Mouse (Mus musculus) CH12.LX (cell line): ENCODE results near the gene Lrrc3c. TPM values are rescaled to one million over a fixed set of nuclear protein-coding genes. Genes with fewer than 3 reads are reported as not detected.

Source experiments
- DNase-seq: peaks from one replicate; pipeline ENCODE4 v3.0.0-alpha.2; 2013; ENCODE audit errors: extremely low read depth
- H3K27ac ChIP-seq: 2 replicates; pipeline ENCODE4 v1.5.1; 2012; ENCODE audit warnings: low read depth, mild to moderate bottlenecking, control low read depth, moderate library complexity; ENCODE audit not compliant: insufficient read depth
- H3K27me3 ChIP-seq: replicated peaks from 2 replicates; pipeline ENCODE3; 2012; ENCODE audit warnings: inconsistent platforms
- H3K36me3 ChIP-seq, 2 experiments: replicated peaks in 1 of 2; 2 replicates each; pipeline versions ENCODE3 to v1.6.1; 2012; ENCODE audit warnings: inconsistent platforms in 1 of 2, low read length in 1 of 2, mild to moderate bottlenecking in 1 of 2, mixed read lengths in 1 of 2, moderate library complexity in 1 of 2; ENCODE audit not compliant: control insufficient read depth in 1 of 2, insufficient read depth in 1 of 2
- H3K4me1 ChIP-seq, 2 experiments: 2 replicates each; pipeline ENCODE4 v1.6.1; 2012; ENCODE audit warnings: inconsistent platforms in 1 of 2, moderate library complexity in 1 of 2; ENCODE audit not compliant: insufficient read depth in 2 of 2, control insufficient read depth in 1 of 2
- H3K4me2 ChIP-seq: 2 replicates; pipeline ENCODE4 v1.6.1; 2012; ENCODE audit warnings: low read depth, mild to moderate bottlenecking, control low read depth; ENCODE audit not compliant: poor library complexity, insufficient read depth, severe bottlenecking
- H3K4me3 ChIP-seq, 3 experiments: fragments of 150-350 bp in 1 of 3; sonication (generic) in 1 of 3; replicated peaks in 1 of 3; 2 replicates each; pipeline versions ENCODE3 to v1.5.1; 2011 to 2012; ENCODE audit warnings: low read depth in 2 of 3, low read length in 2 of 3, mild to moderate bottlenecking in 2 of 3, moderate library complexity in 2 of 3, control low read depth in 1 of 3, improper control_type of control experiment in 1 of 3, inconsistent platforms in 1 of 3, mixed read lengths in 1 of 3; ENCODE audit not compliant: poor library complexity in 1 of 3
- H3K79me2 ChIP-seq: replicated peaks from 2 replicates; pipeline ENCODE4 v1.6.1; 2012; ENCODE audit warnings: mild to moderate bottlenecking, moderate library complexity; ENCODE audit not compliant: control insufficient read depth, poor library complexity, insufficient read depth, severe bottlenecking; ENCODE audit errors: extremely low read depth
- H3K9ac ChIP-seq: 2 replicates; pipeline ENCODE4 v1.6.1; 2012; ENCODE audit warnings: low read depth, mild to moderate bottlenecking, control low read depth, moderate library complexity; ENCODE audit not compliant: insufficient read depth
- H3K9me3 ChIP-seq: replicated peaks from 2 replicates; pipeline ENCODE3; 2012; ENCODE audit warnings: low read length, inconsistent platforms, mixed read lengths
- BHLHE40 ChIP-seq: IDR thresholded peaks from 2 replicates; pipeline ENCODE4 v1.6.1; 2011; ENCODE audit warnings: mild to moderate bottlenecking, low read depth, low read length, improper control_type of control experiment
- CHD1 ChIP-seq: IDR thresholded peaks from 2 replicates; pipeline ENCODE4 v1.6.1; 2012; ENCODE audit warnings: low read depth, low read length, improper control_type of control experiment, inconsistent platforms
- CHD2 ChIP-seq: IDR thresholded peaks from 2 replicates; pipeline ENCODE4 v1.6.1; 2011; ENCODE audit warnings: low read length, improper control_type of control experiment
- CTCF ChIP-seq, 2 experiments: IDR thresholded peaks in 1 of 2; conservative IDR thresholded peaks in 1 of 2; 2 replicates each; pipeline ENCODE4 v1.5.1; 2011 to 2012; ENCODE audit warnings: low read depth in 2 of 2, low read length in 2 of 2, improper control_type of control experiment in 1 of 2, inconsistent platforms in 1 of 2, mild to moderate bottlenecking in 1 of 2, moderate library complexity in 1 of 2
- E2F4 ChIP-seq: IDR thresholded peaks from 2 replicates; pipeline ENCODE4 v1.6.1; 2011; ENCODE audit warnings: low read depth, low read length, improper control_type of control experiment; ENCODE audit not compliant: insufficient replicate concordance
- ELF1 ChIP-seq: IDR thresholded peaks from 2 replicates; pipeline ENCODE4 v1.6.1; 2014; ENCODE audit warnings: low read depth, mild to moderate bottlenecking, inconsistent platforms, low read length, improper control_type of control experiment
- EP300 ChIP-seq: IDR thresholded peaks from 2 replicates; pipeline ENCODE4 v1.6.1; 2011; ENCODE audit warnings: low read length, improper control_type of control experiment
- ETS1 ChIP-seq: conservative IDR thresholded peaks from 2 replicates; pipeline ENCODE4 v1.6.1; 2012; ENCODE audit warnings: low read depth, mild to moderate bottlenecking, inconsistent platforms, low read length, improper control_type of control experiment, moderate library complexity
- GABPA ChIP-seq: IDR thresholded peaks from 2 replicates; pipeline ENCODE4 v1.6.1; 2012; ENCODE audit warnings: low read depth, low read length, improper control_type of control experiment, inconsistent platforms; ENCODE audit not compliant: insufficient replicate concordance
- HCFC1 ChIP-seq: IDR thresholded peaks from 2 replicates; pipeline ENCODE4 v1.6.1; 2012; ENCODE audit warnings: low read depth, mild to moderate bottlenecking, inconsistent platforms, low read length, improper control_type of control experiment
- IRF4 ChIP-seq: IDR thresholded peaks from 2 replicates; pipeline ENCODE4 v1.6.1; 2014; ENCODE audit warnings: low read depth, mild to moderate bottlenecking, inconsistent platforms, low read length, improper control_type of control experiment
- JUN ChIP-seq: IDR thresholded peaks from 2 replicates; pipeline ENCODE4 v1.6.1; 2011; ENCODE audit warnings: low read depth, mild to moderate bottlenecking, low read length, improper control_type of control experiment, moderate library complexity; ENCODE audit not compliant: insufficient read depth
- JUND ChIP-seq: conservative IDR thresholded peaks from 2 replicates; pipeline ENCODE4 v1.6.1; 2011; ENCODE audit warnings: low read depth, low read length, improper control_type of control experiment
- KAT2A ChIP-seq: IDR thresholded peaks from 2 replicates; pipeline ENCODE4 v1.6.1; 2012; ENCODE audit warnings: low read length, improper control_type of control experiment, inconsistent platforms; ENCODE audit not compliant: insufficient replicate concordance
- MAFK ChIP-seq: IDR thresholded peaks from 2 replicates; pipeline ENCODE4 v1.6.1; 2011; ENCODE audit warnings: low read length, improper control_type of control experiment; ENCODE audit not compliant: insufficient replicate concordance
- MAX ChIP-seq: IDR thresholded peaks from 2 replicates; pipeline ENCODE4 v1.6.1; 2011; ENCODE audit warnings: low read length, improper control_type of control experiment
- MAZ ChIP-seq: IDR thresholded peaks from 2 replicates; pipeline ENCODE4 v1.6.1; 2012; ENCODE audit warnings: low read depth, mild to moderate bottlenecking, inconsistent platforms, low read length, improper control_type of control experiment, moderate library complexity
- MEF2A ChIP-seq: IDR thresholded peaks from 2 replicates; pipeline ENCODE4 v1.6.1; 2014; ENCODE audit warnings: low read depth, mild to moderate bottlenecking, inconsistent platforms, low read length, improper control_type of control experiment, borderline replicate concordance
- MXI1 ChIP-seq: IDR thresholded peaks from 2 replicates; pipeline ENCODE4 v1.6.1; 2011; ENCODE audit warnings: mild to moderate bottlenecking, low read depth, low read length, improper control_type of control experiment
- MYC ChIP-seq: IDR thresholded peaks from 2 replicates; pipeline ENCODE4 v1.6.1; 2011; ENCODE audit warnings: low read depth, mild to moderate bottlenecking, improper control_type of control experiment, low read length
- NELFE ChIP-seq: IDR thresholded peaks from 2 replicates; pipeline ENCODE4 v1.6.1; 2011; ENCODE audit warnings: low read depth, low read length, improper control_type of control experiment
- NRF1 ChIP-seq: IDR thresholded peaks from 2 replicates; pipeline ENCODE4 v1.6.1; 2014; ENCODE audit warnings: low read depth, mild to moderate bottlenecking, inconsistent platforms, low read length, improper control_type of control experiment, moderate library complexity
- PAX5 ChIP-seq: IDR thresholded peaks from 2 replicates; pipeline ENCODE4 v1.6.1; 2012; ENCODE audit warnings: low read length, inconsistent platforms, mixed read lengths
- POLR2A ChIP-seq: IDR thresholded peaks from 2 replicates; pipeline ENCODE4 v1.6.1; 2011; ENCODE audit warnings: low read depth, mild to moderate bottlenecking, improper control_type of control experiment, low read length
- POLR2AphosphoS2 ChIP-seq: IDR thresholded peaks from 2 replicates; pipeline ENCODE4 v1.6.1; 2011; ENCODE audit warnings: low read depth, low read length, improper control_type of control experiment
- RAD21 ChIP-seq: IDR thresholded peaks from 2 replicates; pipeline ENCODE4 v1.6.1; 2011; ENCODE audit warnings: low read depth, mild to moderate bottlenecking, low read length, improper control_type of control experiment, moderate library complexity
- RCOR1 ChIP-seq: conservative IDR thresholded peaks from 2 replicates; pipeline ENCODE4 v1.6.1; 2012; ENCODE audit warnings: low read depth, mild to moderate bottlenecking, inconsistent platforms, low read length, improper control_type of control experiment
- SIN3A ChIP-seq: IDR thresholded peaks from 2 replicates; pipeline ENCODE4 v1.6.1; 2012; ENCODE audit warnings: low read length, improper control_type of control experiment, inconsistent platforms
- SMC3 ChIP-seq: IDR thresholded peaks from 2 replicates; pipeline ENCODE4 v1.6.1; 2011; ENCODE audit warnings: low read depth, low read length, improper control_type of control experiment
- TBP ChIP-seq: conservative IDR thresholded peaks from 2 replicates; pipeline ENCODE4 v1.6.1; 2011; ENCODE audit warnings: low read depth, low read length, improper control_type of control experiment
- TCF12 ChIP-seq: IDR thresholded peaks from 2 replicates; pipeline ENCODE4 v1.6.1; 2014; ENCODE audit warnings: low read depth, mild to moderate bottlenecking, inconsistent platforms, low read length, improper control_type of control experiment
- UBTF ChIP-seq: IDR thresholded peaks from 2 replicates; pipeline ENCODE4 v1.6.1; 2012; ENCODE audit warnings: low read depth, mild to moderate bottlenecking, inconsistent platforms, low read length, improper control_type of control experiment, moderate library complexity
- USF1 ChIP-seq: IDR thresholded peaks from 2 replicates; pipeline ENCODE4 v1.6.1; 2014; ENCODE audit warnings: low read depth, mild to moderate bottlenecking, inconsistent platforms, low read length, improper control_type of control experiment
- USF2 ChIP-seq: conservative IDR thresholded peaks from 2 replicates; pipeline ENCODE4 v1.6.1; 2011; ENCODE audit warnings: low read depth, low read length, improper control_type of control experiment
- ZC3H11A ChIP-seq: IDR thresholded peaks from 2 replicates; pipeline ENCODE4 v1.6.1; 2012; ENCODE audit warnings: low read depth, mild to moderate bottlenecking, inconsistent platforms, low read length, improper control_type of control experiment
- ZKSCAN1 ChIP-seq: IDR thresholded peaks from 2 replicates; pipeline ENCODE4 v1.6.1; 2012; ENCODE audit warnings: low read depth, inconsistent platforms, low read length, improper control_type of control experiment, borderline replicate concordance
- ZMIZ1 ChIP-seq: IDR thresholded peaks from 2 replicates; pipeline ENCODE4 v1.6.1; 2012; ENCODE audit warnings: low read depth, mild to moderate bottlenecking, inconsistent platforms, low read length, improper control_type of control experiment
- ZNF384 ChIP-seq: IDR thresholded peaks from 2 replicates; pipeline ENCODE4 v1.6.1; 2012; ENCODE audit warnings: low read depth, low read length, improper control_type of control experiment, inconsistent platforms
- dilution Hi-C: fragments of 300-500 bp; cut with MboI; formaldehyde crosslinking; loops from 2 replicates; pipeline ENCODE4 v1.14.3; 2020; ENCODE audit warnings: low sequenced_read_pairs; ENCODE audit not compliant: extremely low pct_unique_long_range_greater_than_20kb, extremely low pct_ligation_motif_present
- in situ Hi-C: fragments of 300-500 bp; cut with MboI; formaldehyde crosslinking; loops from 3 replicates; pipeline ENCODE4 v1.14.3; 2019; ENCODE audit warnings: low sequenced_read_pairs, low pct_ligation_motif_present, low pct_unique_long_range_greater_than_20kb, mixed read lengths
- polyA plus RNA-seq: library from polyadenylated mRNA; unstranded; fragments of >175 nt; gene quantifications from 2 replicates; pipeline ENCODE4 v1.2.1, GENCODE M21; 2012; ENCODE audit warnings: low read depth; ENCODE audit not compliant: insufficient read length
- total RNA-seq, 2 experiments: library from RNA; depleted of rRNA; stranded (reverse); fragments of 300-350 nt in 1 of 2; fragments of >200 nt in 1 of 2; gene quantifications; 2 replicates each; pipeline ENCODE4 v1.2.3; 2012 to 2014

Gene Lrrc3c
- total and polyA plus RNA-seq, 3 experiments: not detected

DNA sequence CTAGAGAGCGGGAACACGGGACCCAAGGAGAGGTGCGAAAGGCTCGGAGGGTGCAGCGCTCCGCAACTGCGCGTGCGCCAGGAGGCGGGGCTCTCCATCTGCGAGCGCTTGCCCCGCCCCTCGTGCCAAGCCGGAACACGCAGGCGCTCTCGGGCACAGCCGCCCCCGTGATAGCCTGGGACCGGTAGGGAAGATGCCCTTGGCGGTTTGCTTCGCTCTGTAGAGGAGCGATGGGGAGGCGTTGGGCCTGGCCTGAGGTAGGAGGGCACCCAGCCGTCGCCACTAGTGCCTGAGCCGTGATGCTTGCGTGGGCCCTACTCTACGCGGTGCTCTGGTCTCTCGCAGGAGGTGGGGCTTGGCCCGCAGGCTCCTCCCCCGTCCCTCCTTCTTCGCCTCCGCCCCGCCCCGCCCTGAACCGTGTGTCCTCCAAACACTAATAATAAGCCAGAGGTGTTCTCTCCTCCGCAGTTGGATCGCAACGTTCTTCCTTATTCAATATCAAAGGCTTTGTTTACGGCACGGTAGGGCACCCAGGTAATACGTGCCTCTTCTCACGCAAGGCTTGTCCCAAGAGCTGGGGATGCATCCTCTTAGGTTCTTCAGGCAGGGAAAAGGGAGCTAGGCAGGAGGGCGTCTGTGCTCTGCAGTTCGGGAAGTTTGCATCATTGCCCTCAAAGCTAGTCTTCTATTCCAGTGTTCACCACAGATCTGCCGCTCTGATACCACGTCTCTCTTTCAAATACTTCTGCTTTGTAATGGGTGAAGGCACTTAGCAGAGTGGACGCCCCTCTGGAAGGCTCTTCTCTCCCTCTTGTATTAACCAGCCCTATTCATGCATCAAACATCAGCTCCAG is 46.9 kb upstream of the Lrrc3c start, which contains the start of gene Zpbp2:
Zpbp2 (plus strand) TSS at position 123 of the 854 bp plus-strand sequence.
- Histone ChIP-seq H3K4me2 (peak within 1 kb of the TSS; percentile 81), H3K4me3 (peak within 1 kb of the TSS; percentile 70 to 87 (median 70)), H3K9me3 (peaks cover 3% of the 10 kb centered on the region), H3K4me1 (peaks cover 2 to 52% of the 10 kb centered on the region in 2 experiments; a peak in 3 of 4 replicates), H3K27ac (peak within 1 kb of the TSS; percentile 88), H3K9ac (peak within 1 kb of the TSS; percentile 88), H3K79me2 (peaks cover 9% of the 10 kb centered on the region), H3K36me3 (no peaks in the 10 kb centered on the region), H3K27me3 (no peaks in the 10 kb centered on the region)
- DNase-seq: peak; percentile 97
- in situ Hi-C loops: loop anchor here (5.0 kb wide), 2 partner anchors 36 to 81 kb away; partner anchors contain the start of gene Ormdl3
- dilution Hi-C loops: no loop called here
- TF ChIP-seq POLR2A (peak; percentile 70; the same call in 1 of the 2 replicates), MEF2A (no peak), SMC3 (no peak), CHD1 (no peak), CHD2 (no peak), SIN3A (no peak; the same call in 1 of the 2 replicates), USF2 (no peak), PAX5 (no peak), ZNF384 (no peak), E2F4 (no peak), RAD21 (no peak), MAZ (peak; percentile 21), USF1 (peak; percentile 25), NRF1 (peak; percentile 96), ETS1 (0 out of 2 replicates have a peak, but pooled peaks have one; percentile 11), MAX (no peak), IRF4 (peak; percentile 24; the same call in 1 of the 2 replicates), MYC (no peak), CTCF (conservative IDR thresholded peaks at IDR 0.05 in 1 of 2, IDR thresholded peaks at IDR 0.05 in 1 of 2; ENCODE audit: low read depth in 2 of 2, low read length in 2 of 2) (no peak), BHLHE40 (no peak), TBP (peak; percentile 79), HCFC1 (no peak; the same call in 1 of the 2 replicates), TCF12 (peak; percentile 70), RCOR1 (no peak; the same call in 1 of the 2 replicates), POLR2AphosphoS2 (peak; percentile 6; the same call in 1 of the 2 replicates), JUN (no peak; the same call in 1 of the 2 replicates), MXI1 (no peak; the same call in 1 of the 2 replicates), JUND (no peak), GABPA (no peak), EP300 (no peak; the same call in 1 of the 2 replicates), ZKSCAN1 (no peak), ELF1 (peak; percentile 78), MAFK (no peak), NELFE (peak; percentile 66), UBTF (no peak), ZMIZ1 (peak; percentile 17; the same call in 1 of the 2 replicates), KAT2A (no peak), ZC3H11A (no peak)
